Comparison of ENCODE assay signal across 7 mouse cellular contexts in genomic region chr12:100159261-100159975, GRCm38 (mm10). TPM values are rescaled to one million over a fixed set of nuclear protein-coding genes. Genes with fewer than 3 reads are reported as not detected.
DNase-seq lines count a peak whose midpoint lies in the region; ATAC-seq lines count a peak whose summit lies in the region.

Nrde2 (minus strand) TSS chr12:100159653.

- peak within 1 kb of the TSS; percentile 50 for H3K4me3 ChIP-seq in embryonic facial prominence, embryonic 11.5 days (ENCODE audit: low read depth, low read length)
- peak within 1 kb of the TSS; percentile 58 for H3K4me3 ChIP-seq in limb, embryonic 10.5 days
- H3K4me3 ChIP-seq in midbrain, embryonic 13.5 days (replicated peaks) = peak within 1 kb of the TSS; percentile 53

- H3K4me2 ChIP-seq in embryonic facial prominence, embryonic 11.5 days (ENCODE audit: low read depth, low read length) = peak within 1 kb of the TSS; percentile 50
- H3K4me2 ChIP-seq in midbrain, embryonic 13.5 days (replicated peaks) = peak within 1 kb of the TSS; percentile 68

- H3K9ac ChIP-seq in embryonic facial prominence, embryonic 11.5 days (replicated peaks; ENCODE audit: low read length) = peak within 1 kb of the TSS; percentile 74
- peak within 1 kb of the TSS; percentile 69 for H3K9ac ChIP-seq in midbrain, embryonic 13.5 days (replicated peaks)

- no peaks in the 10 kb centered on the region for H3K9me3 ChIP-seq in embryonic facial prominence, embryonic 11.5 days (replicated peaks; ENCODE audit: control insufficient read depth, low read length)
- no peaks in the 10 kb centered on the region for H3K9me3 ChIP-seq in limb, embryonic 10.5 days (replicated peaks)
- no peaks in the 10 kb centered on the region for H3K9me3 ChIP-seq in midbrain, embryonic 13.5 days

- H3K27ac ChIP-seq in embryonic facial prominence, embryonic 11.5 days (replicated peaks; ENCODE audit: low read depth, low read length) = peak within 1 kb of the TSS; percentile 52
- peak within 1 kb of the TSS; percentile 91 for H3K27ac ChIP-seq in limb, embryonic 10.5 days
- peak within 1 kb of the TSS; percentile 73 for H3K27ac ChIP-seq in midbrain, embryonic 13.5 days

- WGBS in embryonic facial prominence, embryonic 11.5 days = under 1% methylated on average over 26 of the region's 26 CpGs
- under 1% methylated on average over 26 of the region's 26 CpGs for WGBS in limb, embryonic 10.5 days
- under 1% methylated on average over 26 of the region's 26 CpGs for WGBS in midbrain, embryonic 13.5 days

- peak; percentile 92 for DNase-seq in adrenal gland, postnatal 14 days
- DNase-seq in embryonic facial prominence, embryonic 11.5 days (ENCODE audit: low spot score) = peak; percentile 96
- DNase-seq in kidney, adult 11 months = peak; percentile 94
- DNase-seq in limb, embryonic 10.5 days (ENCODE audit: low spot score) = peak; percentile 89
- DNase-seq in spleen, adult 12 weeks (ENCODE audit: low spot score) = peak; percentile 81

- H3K36me3 ChIP-seq in embryonic facial prominence, embryonic 11.5 days (replicated peaks; ENCODE audit: control insufficient read depth, insufficient read depth, low read depth, low read length) = no peaks in the 10 kb centered on the region
- H3K36me3 ChIP-seq in limb, embryonic 10.5 days = peaks cover 12% of the 10 kb centered on the region; the same call in 1 of the 2 replicates
- 0 out of 2 replicates have a peak, but pooled peaks cover 3% of the 10 kb centered on the region for H3K36me3 ChIP-seq in midbrain, embryonic 13.5 days

- H3K4me1 ChIP-seq in embryonic facial prominence, embryonic 11.5 days (ENCODE audit: control insufficient read depth, insufficient read depth, low read length) = no peaks in the 10 kb centered on the region
- peaks cover 7% of the 10 kb centered on the region; the same call in 1 of the 2 replicates for H3K4me1 ChIP-seq in limb, embryonic 10.5 days
- H3K4me1 ChIP-seq in midbrain, embryonic 13.5 days (replicated peaks) = peaks cover 8% of the 10 kb centered on the region

- peak; percentile 99 for ATAC-seq in embryonic facial prominence, embryonic 11.5 days (replicated peaks; ENCODE audit: insufficient number of reproducible peaks, low FRiP score, low TSS enrichment, low read depth)
- ATAC-seq in granulocyte monocyte progenitor cell, adult 5-6 weeks (replicated peaks; ENCODE audit: poor library complexity, severe bottlenecking) = peak; percentile 100
- peak; percentile 100 for ATAC-seq in midbrain, embryonic 13.5 days

- no peaks in the 10 kb centered on the region for H3K27me3 ChIP-seq in embryonic facial prominence, embryonic 11.5 days (ENCODE audit: control insufficient read depth, insufficient read depth, low read length)
- H3K27me3 ChIP-seq in limb, embryonic 10.5 days (ENCODE audit: low read depth, poor library complexity, severe bottlenecking) = no peaks in the 10 kb centered on the region
- H3K27me3 ChIP-seq in midbrain, embryonic 13.5 days = no peaks in the 10 kb centered on the region

RNA-seq across cellular contexts. Expression of gene Nrde2, which starts in this region (rescaled TPM):
- 13.3 and 16.7 TPM in 2 replicates for total RNA-seq in adrenal gland, postnatal 14 days (2021)
- 11.0 and 11.5 TPM in 2 replicates for polyA plus RNA-seq in embryonic facial prominence, embryonic 11.5 days (2014; fragmentation: Nextera tagmentation; extraction: Ambion mirVana)
- 11.1 and 19.6 TPM in 2 replicates for total RNA-seq in granulocyte monocyte progenitor cell, adult 5-6 weeks (2014; fragmentation: Nextera tagmentation)
- 26.8 and 34.4 TPM in 2 replicates for total RNA-seq in granulocyte monocyte progenitor cell, adult 5-6 weeks (2017)
- 15.5 and 16.3 TPM in 2 replicates for polyA plus RNA-seq in limb, embryonic 10.5 days (2016; fragmentation: Nextera tagmentation; extraction: Ambion mirVana)
- polyA plus RNA-seq in midbrain, embryonic 13.5 days (2015; fragmentation: Nextera tagmentation; extraction: Ambion mirVana) = 14.2 and 14.3 TPM in 2 replicates

Comparison
In these comparisons a context has a peak if more than half of its experiments do, and no peak if none do; other contexts are left out.
1. Peak in every context shown above with its lines: DNase-seq, ATAC-seq, H3K4me3 ChIP-seq and H3K27ac ChIP-seq.